Mouse (Mus musculus) G1E-ER4 (cell line): ENCODE data around the gene Espl1. TPM values are rescaled to one million over a fixed set of nuclear protein-coding genes. Genes with fewer than 3 reads are reported as not detected.

ENCODE experiments used
- GATA1 ChIP-seq: IDR thresholded peaks from one replicate; pipeline ENCODE4 v1.8.0; 2012; ENCODE audit warnings: low read length, inconsistent platforms
- polyA plus RNA-seq: library from polyadenylated mRNA; stranded (reverse); fragments of >175 nt; gene quantifications from 2 replicates; pipeline ENCODE4 v1.2.3, GENCODE M21; 2012

Espl1 gene
- polyA plus RNA-seq = 38.5 and 42.8 TPM in 2 replicates

- no peak for TF ChIP-seq GATA1
Measured at GRCm38 (mm10) chr15:102295633-102296367, at the start of gene Espl1. Espl1 (plus strand) TSS chr15:102296266.

- no peak for TF ChIP-seq GATA1
Measured at GRCm38 (mm10) chr15:102246866-102247251, 49.2 kb upstream of the Espl1 start.

GRCm38 (mm10) chr15:102247252-102248130 is 48.6 kb upstream of the Espl1 start:
- no peak for TF ChIP-seq GATA1

- no peak for TF ChIP-seq GATA1
Measured at GRCm38 (mm10) chr15:102248131-102248811, 47.8 kb upstream of the Espl1 start.

GRCm38 (mm10) chr15:102248812-102249191 is 47.3 kb upstream of the Espl1 start:
- no peak for TF ChIP-seq GATA1

GRCm38 (mm10) chr15:102249251-102249691 is 46.8 kb upstream of the Espl1 start:
- no peak for TF ChIP-seq GATA1

GRCm38 (mm10) chr15:102249967-102250366 is 46.1 kb upstream of the Espl1 start:
- TF ChIP-seq GATA1 = no peak

- no peak for TF ChIP-seq GATA1
Measured at GRCm38 (mm10) chr15:102250521-102250920, 45.5 kb upstream of the Espl1 start.

GRCm38 (mm10) chr15:102255547-102256255 is 40.4 kb upstream of the Espl1 start:
- TF ChIP-seq GATA1 = no peak

- no peak for TF ChIP-seq GATA1
Measured at GRCm38 (mm10) chr15:102256431-102257201, 39.5 kb upstream of the Espl1 start.

GRCm38 (mm10) chr15:102257202-102258075 is 38.6 kb upstream of the Espl1 start, which contains the start of gene Rarg:
Rarg (minus strand) TSS chr15:102257517.
- TF ChIP-seq GATA1 = no peak

GRCm38 (mm10) chr15:102258076-102258470 is 38.0 kb upstream of the Espl1 start:
- no peak for TF ChIP-seq GATA1

GRCm38 (mm10) chr15:102258581-102259253 is 37.3 kb upstream of the Espl1 start:
- TF ChIP-seq GATA1 = no peak
